Mouse (Mus musculus) embryonic fibroblast, embryonic 13.5 days (primary cell): ENCODE results near the gene Nphs2. TPM values are rescaled to one million over a fixed set of nuclear protein-coding genes. Genes with fewer than 3 reads are reported as not detected.

Experiments used
- H3K27ac ChIP-seq: 2 replicates; pipeline ENCODE4 v1.5.1; 2012; ENCODE audit warnings: low read length, control low read depth, inconsistent platforms; ENCODE audit not compliant: insufficient read depth
- H3K4me1 ChIP-seq: 2 replicates; pipeline ENCODE4 v1.6.1; 2011; ENCODE audit warnings: low read length; ENCODE audit not compliant: control insufficient read depth, insufficient read depth
- H3K4me3 ChIP-seq: 2 replicates; pipeline ENCODE4 v1.5.1; 2011; ENCODE audit warnings: mild to moderate bottlenecking, control low read depth, low read length; ENCODE audit not compliant: insufficient read depth
- CTCF ChIP-seq: IDR thresholded peaks from 2 replicates; pipeline ENCODE4 v1.5.1; 2011; ENCODE audit warnings: mild to moderate bottlenecking, control low read depth, low read length, moderate library complexity, borderline replicate concordance; ENCODE audit not compliant: insufficient read depth
- POLR2A ChIP-seq: IDR thresholded peaks from 2 replicates; pipeline ENCODE4 v1.6.1; 2011; ENCODE audit warnings: low read depth, mild to moderate bottlenecking, control low read depth, low read length, moderate library complexity
- polyA plus RNA-seq: library from polyadenylated mRNA; stranded (reverse); fragments of >200 nt; gene quantifications from 2 replicates; pipeline ENCODE4 v1.2.4, GENCODE M21; 2011; ENCODE audit warnings: low read depth; ENCODE audit not compliant: missing spikeins, insufficient read length

The Nphs2 gene
- polyA plus RNA-seq, 1 experiment: not detected

- no peak for TF ChIP-seq POLR2A
- no peak for TF ChIP-seq CTCF
- H3K4me1 ChIP-seq: no peaks in the 10 kb centered on the region
- no peak overlapping the region for H3K27ac ChIP-seq
- no peak overlapping the region for H3K4me3 ChIP-seq
Measured at GRCm38 (mm10) chr1:156349031-156349430, 38.5 kb downstream of the Nphs2 start.

GRCm38 (mm10) chr1:156350441-156350840, 39.9 kb downstream of the Nphs2 start:
- H3K27ac ChIP-seq: no peak overlapping the region
- H3K4me3 ChIP-seq: no peak overlapping the region
- TF ChIP-seq POLR2A (no peak), CTCF (no peak)
- no peaks in the 10 kb centered on the region for H3K4me1 ChIP-seq

GRCm38 (mm10) chr1:156352466-156352865, 41.9 kb downstream of the Nphs2 start:
- no peak for TF ChIP-seq POLR2A
- no peak for TF ChIP-seq CTCF
- Histone ChIP-seq H3K4me3 (no peak overlapping the region), H3K27ac (no peak overlapping the region), H3K4me1 (no peaks in the 10 kb centered on the region)

- TF ChIP-seq CTCF (no peak), POLR2A (no peak)
- Histone ChIP-seq H3K4me1 (no peaks in the 10 kb centered on the region), H3K4me3 (no peak within 1 kb of the TSS), H3K27ac (no peak within 1 kb of the TSS)
Measured at GRCm38 (mm10) chr1:156365740-156366139, 55.2 kb downstream of the Nphs2 start, which contains the start of gene Gm2000. Gene Gm2000, plus strand, starts transcription at chr1:156366040.

Other genes with a start within 250 kb of the Nphs2 start
- gene Fam163a, start 105.7 kb upstream of the Nphs2 start, polyA plus RNA-seq: not detected in 2 replicates
- gene Tdrd5, start 7.1 kb upstream of the Nphs2 start, polyA plus RNA-seq: 0.72 TPM in 1 of 2 replicates, not detected in the other
- gene Gm2000, start 55.3 kb downstream of the Nphs2 start, polyA plus RNA-seq: 1,294 and 1,591 TPM in 2 replicates
- 0.60 and 0.76 TPM in 2 replicates for gene Axdnd1, start 110.4 kb downstream of the Nphs2 start, polyA plus RNA-seq
- 100 and 151 TPM in 2 replicates for gene Soat1, start 163.6 kb downstream of the Nphs2 start, polyA plus RNA-seq
- gene Gm10031, start 213.3 kb downstream of the Nphs2 start, polyA plus RNA-seq: 27.4 and 30.8 TPM in 2 replicates
- 22.4 and 28.6 TPM in 2 replicates for gene Abl2, start 248.1 kb downstream of the Nphs2 start, polyA plus RNA-seq